Mouse (Mus musculus) adrenal gland, adult 8-10 months (tissue): ENCODE data around the gene Rhobtb3. TPM values are rescaled to one million over a fixed set of nuclear protein-coding genes. Genes with fewer than 3 reads are reported as not detected.
"Not testable (repeated sequence)": the region's sequence is repeated elsewhere in the genome, so short reads cannot be mapped to it uniquely, and the experiment has no call there.

Experiments
- DNase-seq: peaks from one replicate; pipeline ENCODE4 v3.0.0; 2022
- total RNA-seq, 4 experiments: library from RNA; stranded (reverse); gene quantifications; 2 replicates each; pipeline ENCODE4 v1.2.4; 2022

Gene Rhobtb3
- total RNA-seq, 4 experiments from 2014 or later, result 5.7 to 13.8 (median 8.9) TPM

GRCm38 (mm10) chr13:75929071-75929470 lies 14.7 kb downstream of the Rhobtb3 start:
- not testable (repeated sequence) for DNase-seq

- no peak for DNase-seq
These were observed 15.8 kb downstream of the Rhobtb3 start for GRCm38 (mm10) chr13:75927951-75928350.

- DNase-seq, result no peak
These were observed 29.6 kb downstream of the Rhobtb3 start for GRCm38 (mm10) chr13:75914151-75914550.

GRCm38 (mm10) chr13:75908187-75908586 lies 35.5 kb downstream of the Rhobtb3 start:
- no peak for DNase-seq

- no peak for DNase-seq
These were observed 36.6 kb downstream of the Rhobtb3 start for GRCm38 (mm10) chr13:75907133-75907532.

GRCm38 (mm10) chr13:75904660-75905059 lies 39.1 kb downstream of the Rhobtb3 start:
- DNase-seq, result no peak

- not testable (repeated sequence) for DNase-seq
These were observed 42.8 kb downstream of the Rhobtb3 start for GRCm38 (mm10) chr13:75900928-75901327.

GRCm38 (mm10) chr13:75892876-75893275 lies 50.8 kb downstream of the Rhobtb3 start:
- DNase-seq, result no peak

- no peak for DNase-seq
These were observed 51.4 kb downstream of the Rhobtb3 start for GRCm38 (mm10) chr13:75892291-75892690.

- no peak for DNase-seq
These were observed 51.9 kb downstream of the Rhobtb3 start for GRCm38 (mm10) chr13:75891868-75892267.

GRCm38 (mm10) chr13:75883792-75884191 lies 59.9 kb downstream of the Rhobtb3 start:
- no peak for DNase-seq

- no peak for DNase-seq
These were observed 63.2 kb downstream of the Rhobtb3 start for GRCm38 (mm10) chr13:75880501-75880900.

- DNase-seq, result no peak
These were observed 64.0 kb downstream of the Rhobtb3 start for GRCm38 (mm10) chr13:75879756-75880155.

- no peak for DNase-seq
These were observed 65.8 kb downstream of the Rhobtb3 start for GRCm38 (mm10) chr13:75877907-75878306.

- no peak for DNase-seq
These were observed 67.1 kb downstream of the Rhobtb3 start for GRCm38 (mm10) chr13:75876592-75876991.

GRCm38 (mm10) chr13:75876188-75876587 lies 67.5 kb downstream of the Rhobtb3 start:
- DNase-seq, result not testable (repeated sequence)

- no peak for DNase-seq
These were observed 68.9 kb downstream of the Rhobtb3 start for GRCm38 (mm10) chr13:75874608-75875376.

GRCm38 (mm10) chr13:75867876-75868275 lies 75.8 kb downstream of the Rhobtb3 start:
- no peak for DNase-seq

GRCm38 (mm10) chr13:75865486-75866184 lies 78.1 kb downstream of the Rhobtb3 start:
- DNase-seq, result no peak

GRCm38 (mm10) chr13:75859264-75859844 lies 84.4 kb downstream of the Rhobtb3 start:
- no peak for DNase-seq

GRCm38 (mm10) chr13:75853118-75853517 lies 90.6 kb downstream of the Rhobtb3 start:
- no peak for DNase-seq

GRCm38 (mm10) chr13:75852027-75852426 lies 91.7 kb downstream of the Rhobtb3 start:
- DNase-seq, result no peak

- no peak for DNase-seq
These were observed 96.7 kb downstream of the Rhobtb3 start for GRCm38 (mm10) chr13:75847027-75847426.
